Mouse (Mus musculus): ENCODE data around the gene Rhot2. TPM values are rescaled to one million over a fixed set of nuclear protein-coding genes. Genes with fewer than 3 reads are reported as not detected.

The Rhot2 gene
- total and polyA plus RNA-seq, 3 experiments: 17.7 to 142 (median 31.2) TPM

DNA sequence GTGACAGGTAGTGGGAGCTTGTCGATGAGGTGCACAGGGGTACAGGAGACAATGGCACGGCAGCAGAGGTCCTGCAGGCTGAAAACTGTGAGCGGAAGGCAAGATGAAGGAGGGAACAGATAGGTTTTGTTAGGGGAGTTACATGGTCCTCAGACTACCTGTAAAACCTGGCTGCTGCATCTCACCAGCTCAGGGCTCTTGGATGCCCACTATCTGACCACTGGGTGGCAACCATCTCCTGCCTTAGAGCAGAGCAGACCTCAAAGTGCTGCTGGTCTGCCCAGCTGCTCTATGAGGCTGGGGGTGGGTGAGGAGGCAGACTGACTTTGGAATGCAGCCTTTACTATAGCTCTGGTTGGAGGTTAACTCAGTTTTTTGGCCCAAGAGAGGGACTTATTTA, 39.2 kb upstream of the Rhot2 start:
- Histone ChIP-seq H3K9me3 (replicated peaks) (no peaks in the 10 kb centered on the region), H3K4me3 (ENCODE audit: low read depth, low read length) (no peak overlapping the region), H3K4me1 (ENCODE audit: insufficient read depth, low read depth, low read length) (peaks cover 12% of the 10 kb centered on the region), H3K36me3 (replicated peaks) (peaks cover 99% of the 10 kb centered on the region), H3K27me3 (ENCODE audit: insufficient read depth, low read length) (no peaks in the 10 kb centered on the region)
- no peak for ATAC-seq (ENCODE audit: extremely low read depth, insufficient number of reproducible peaks, low FRiP score, poor library complexity, severe bottlenecking)
- TF ChIP-seq TAL1 (conservative IDR thresholded peaks at IDR 0.05; ENCODE audit: low read depth, low read length) (no peak), CTCF (IDR thresholded peaks at IDR 0.05; ENCODE audit: low read depth, low read length) (no peak), GATA2 (IDR thresholded peaks at IDR 0.05; ENCODE audit: borderline replicate concordance, low read depth, low read length) (no peak)
- DNase-seq (ENCODE audit: low spot score): no peak

DNA sequence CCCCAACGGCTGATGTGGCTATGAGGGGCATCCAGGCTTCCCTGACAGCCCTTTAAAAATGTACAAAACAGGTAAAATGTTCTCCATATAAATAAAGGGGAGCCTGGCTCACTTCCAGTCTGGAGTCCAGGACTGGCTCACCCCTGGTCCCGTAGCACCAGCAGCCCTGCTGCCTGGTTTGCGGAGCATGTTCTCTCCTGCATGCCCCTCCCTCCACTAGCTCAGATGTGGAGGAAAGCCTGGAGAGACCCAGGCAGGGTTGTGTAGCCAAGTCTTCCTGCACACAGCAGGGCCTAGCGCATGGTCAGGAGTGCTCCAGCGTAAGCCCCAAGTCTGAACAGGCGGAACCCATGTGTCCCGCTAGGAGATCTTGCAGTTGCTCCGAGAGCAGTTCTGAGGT, 38.6 kb upstream of the Rhot2 start:
- peaks cover 99% of the 10 kb centered on the region for H3K36me3 ChIP-seq (replicated peaks)
- no peak for DNase-seq (ENCODE audit: low spot score)
- ATAC-seq (ENCODE audit: extremely low read depth, insufficient number of reproducible peaks, low FRiP score, poor library complexity, severe bottlenecking): no peak
- H3K9me3 ChIP-seq (replicated peaks): no peaks in the 10 kb centered on the region
- no peak overlapping the region for H3K4me3 ChIP-seq (ENCODE audit: low read depth, low read length)
- peaks cover 12% of the 10 kb centered on the region for H3K4me1 ChIP-seq (ENCODE audit: insufficient read depth, low read depth, low read length)
- H3K27me3 ChIP-seq (ENCODE audit: insufficient read depth, low read length): no peaks in the 10 kb centered on the region
- no peak for TF ChIP-seq GATA1 (IDR thresholded peaks at IDR 0.05; ENCODE audit: borderline replicate concordance, low read length)
- TF ChIP-seq POLR2AphosphoS5 (IDR thresholded peaks at IDR 0.05; ENCODE audit: insufficient replicate concordance, low read depth, low read length): no peak
- TF ChIP-seq CTCF (IDR thresholded peaks at IDR 0.05; ENCODE audit: low read depth, low read length): no peak
- no peak for TF ChIP-seq GATA2 (IDR thresholded peaks at IDR 0.05; ENCODE audit: borderline replicate concordance, low read depth, low read length)
- TF ChIP-seq TAL1 (conservative IDR thresholded peaks at IDR 0.05; ENCODE audit: low read depth, low read length): no peak

DNA sequence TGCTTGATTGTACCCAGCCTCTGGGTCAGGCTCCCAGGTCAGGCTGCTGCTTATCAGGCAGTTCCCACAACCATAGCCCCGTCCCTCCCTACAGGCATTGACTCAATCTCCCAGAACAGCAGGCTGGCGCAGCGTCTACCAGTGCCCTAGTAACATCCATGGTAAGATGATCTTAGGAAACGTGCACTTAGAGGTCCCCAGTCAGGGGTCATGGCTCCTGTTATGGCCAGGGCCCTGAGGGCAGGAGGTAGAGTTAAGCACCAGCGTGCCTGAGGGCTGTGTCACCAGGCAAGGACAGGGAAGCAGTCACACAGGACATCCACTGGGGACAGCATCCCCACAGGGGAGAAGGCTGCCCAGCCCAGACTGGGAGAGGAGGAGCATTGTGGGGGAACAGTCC, 37.7 kb upstream of the Rhot2 start:
- TF ChIP-seq GATA2 (IDR thresholded peaks at IDR 0.05; ENCODE audit: borderline replicate concordance, low read depth, low read length) (no peak), GATA1 (IDR thresholded peaks at IDR 0.05; ENCODE audit: borderline replicate concordance, low read length) (no peak), TAL1 (conservative IDR thresholded peaks at IDR 0.05; ENCODE audit: low read depth, low read length) (no peak), CTCF (IDR thresholded peaks at IDR 0.05; ENCODE audit: low read depth, low read length) (no peak), POLR2AphosphoS5 (IDR thresholded peaks at IDR 0.05; ENCODE audit: insufficient replicate concordance, low read depth, low read length) (no peak)
- no peak for ATAC-seq (ENCODE audit: extremely low read depth, insufficient number of reproducible peaks, low FRiP score, poor library complexity, severe bottlenecking)
- Histone ChIP-seq H3K4me1 (ENCODE audit: insufficient read depth, low read depth, low read length) (peaks cover 7% of the 10 kb centered on the region), H3K27me3 (ENCODE audit: insufficient read depth, low read length) (no peaks in the 10 kb centered on the region), H3K4me3 (ENCODE audit: low read depth, low read length) (no peak overlapping the region), H3K9me3 (replicated peaks) (no peaks in the 10 kb centered on the region), H3K36me3 (replicated peaks) (peaks cover 98% of the 10 kb centered on the region)
- DNase-seq (ENCODE audit: low spot score): no peak

DNA sequence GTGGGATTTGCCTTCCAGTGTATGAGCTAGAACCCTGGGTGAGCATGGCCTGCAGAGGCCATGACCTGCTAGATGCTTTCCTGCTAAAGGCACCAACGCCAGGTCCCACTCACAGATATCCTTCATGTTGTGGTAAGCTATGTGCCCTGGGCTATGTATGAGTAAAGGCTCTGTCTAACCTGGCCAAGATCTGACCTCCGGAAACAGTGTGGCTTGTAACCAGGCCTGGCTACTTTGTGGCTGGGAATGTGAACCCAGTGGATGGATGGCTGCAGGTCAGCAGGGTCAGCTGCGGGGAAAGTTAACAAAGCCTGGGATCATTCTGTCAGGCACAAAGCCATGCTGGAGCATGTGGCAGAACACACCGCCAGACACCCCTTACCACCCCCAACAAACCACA, 37.0 kb upstream of the Rhot2 start:
- DNase-seq (ENCODE audit: low spot score) (no peak), ATAC-seq (ENCODE audit: extremely low read depth, insufficient number of reproducible peaks, low FRiP score, poor library complexity, severe bottlenecking) (no peak)
- Histone ChIP-seq H3K4me1 (ENCODE audit: insufficient read depth, low read depth, low read length) (peaks cover 11% of the 10 kb centered on the region), H3K9me3 (replicated peaks) (no peaks in the 10 kb centered on the region), H3K4me3 (ENCODE audit: low read depth, low read length) (no peak overlapping the region), H3K36me3 (replicated peaks) (peaks cover 98% of the 10 kb centered on the region), H3K27me3 (ENCODE audit: insufficient read depth, low read length) (no peaks in the 10 kb centered on the region)
- TF ChIP-seq GATA2 (IDR thresholded peaks at IDR 0.05; ENCODE audit: borderline replicate concordance, low read depth, low read length) (no peak), GATA1 (IDR thresholded peaks at IDR 0.05; ENCODE audit: borderline replicate concordance, low read length) (no peak), POLR2AphosphoS5 (IDR thresholded peaks at IDR 0.05; ENCODE audit: insufficient replicate concordance, low read depth, low read length) (no peak), CTCF (IDR thresholded peaks at IDR 0.05; ENCODE audit: low read depth, low read length) (no peak), TAL1 (conservative IDR thresholded peaks at IDR 0.05; ENCODE audit: low read depth, low read length) (no peak)

DNA sequence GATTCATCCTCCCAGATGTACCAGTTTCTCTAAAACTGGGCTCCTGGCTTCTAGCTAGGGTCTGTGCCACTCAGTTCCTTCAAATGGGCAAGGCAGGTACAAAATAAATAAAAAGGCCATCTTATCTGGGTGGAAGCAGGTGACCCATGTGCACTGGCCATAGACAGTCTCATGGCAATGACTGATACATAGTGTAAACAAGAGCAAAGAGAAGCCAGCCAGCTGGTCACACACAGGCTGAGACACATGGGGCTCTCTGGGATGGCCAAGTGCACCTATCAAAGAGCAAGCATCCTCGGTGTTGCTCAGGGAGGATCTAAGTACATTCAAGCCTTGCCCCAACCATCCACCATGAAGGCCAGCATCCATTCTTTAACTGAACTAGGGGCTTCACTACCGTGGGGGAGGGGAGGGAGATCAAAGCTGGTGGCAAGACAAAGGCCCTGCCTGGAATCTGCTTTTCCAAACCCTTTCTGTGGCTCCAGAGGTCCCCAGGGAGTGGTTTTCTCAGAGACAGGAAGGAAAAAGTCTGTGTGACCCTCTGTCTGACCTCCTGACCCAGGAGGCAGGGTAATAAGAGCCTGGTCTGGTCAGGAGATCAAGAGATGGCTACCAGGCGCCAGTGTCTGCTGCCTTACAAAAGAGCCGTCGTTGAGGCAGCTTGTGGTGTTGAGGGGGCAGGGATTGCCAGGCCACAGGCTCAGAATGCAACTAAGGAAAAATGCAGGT, 36.4 kb upstream of the Rhot2 start:
- no peak for ATAC-seq (ENCODE audit: extremely low read depth, insufficient number of reproducible peaks, low FRiP score, poor library complexity, severe bottlenecking)
- Histone ChIP-seq H3K4me3 (ENCODE audit: low read depth, low read length) (no peak overlapping the region), H3K9me3 (replicated peaks) (no peaks in the 10 kb centered on the region), H3K4me1 (ENCODE audit: insufficient read depth, low read depth, low read length) (peaks cover 16% of the 10 kb centered on the region), H3K36me3 (replicated peaks) (peaks cover 96% of the 10 kb centered on the region), H3K27me3 (ENCODE audit: insufficient read depth, low read length) (no peaks in the 10 kb centered on the region)
- TF ChIP-seq GATA1 (IDR thresholded peaks at IDR 0.05; ENCODE audit: borderline replicate concordance, low read length) (no peak), TAL1 (conservative IDR thresholded peaks at IDR 0.05; ENCODE audit: low read depth, low read length) (no peak), CTCF (IDR thresholded peaks at IDR 0.05; ENCODE audit: low read depth, low read length) (no peak), POLR2AphosphoS5 (IDR thresholded peaks at IDR 0.05; ENCODE audit: insufficient replicate concordance, low read depth, low read length) (no peak), GATA2 (IDR thresholded peaks at IDR 0.05; ENCODE audit: borderline replicate concordance, low read depth, low read length) (no peak)
- DNase-seq (ENCODE audit: low spot score): no peak

DNA sequence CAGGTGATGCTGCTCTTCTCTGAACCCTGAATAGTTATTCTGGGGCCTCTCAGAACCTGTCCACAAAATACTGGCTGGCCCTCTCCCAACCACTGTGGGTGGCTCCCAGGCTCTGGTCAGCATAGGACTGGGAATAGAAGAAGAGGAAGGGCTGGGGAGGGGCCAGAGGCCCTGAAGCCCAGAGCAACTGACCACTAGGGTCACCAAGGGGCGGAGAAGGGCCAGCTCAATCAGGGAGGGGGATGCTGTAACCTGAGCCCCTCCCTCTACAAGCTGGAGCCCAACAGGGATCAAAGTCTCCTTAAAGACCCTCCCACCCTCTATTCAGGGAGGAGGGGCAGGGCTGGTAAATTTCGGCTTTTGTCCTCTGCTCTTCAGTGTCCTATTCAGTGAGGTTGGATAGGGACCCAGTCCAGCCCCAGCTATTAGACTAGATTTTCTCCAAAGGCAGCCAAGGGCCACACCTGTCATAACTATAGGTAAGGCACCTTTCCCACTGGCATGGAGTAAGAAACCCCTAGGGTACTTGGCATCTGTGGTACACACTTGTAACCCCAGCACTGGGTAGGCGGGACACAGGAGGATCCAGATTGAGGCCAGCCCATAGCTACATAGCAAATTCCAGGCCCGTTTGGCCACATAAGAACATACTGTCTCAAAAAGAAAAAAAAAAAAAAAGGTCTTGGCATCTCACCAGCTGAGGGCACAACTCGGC, 35.7 kb upstream of the Rhot2 start, which contains the start of gene Wfikkn1:
Wfikkn1 (minus strand) TSS at position 663 of the 715 bp plus-strand sequence.
- ATAC-seq (ENCODE audit: extremely low read depth, insufficient number of reproducible peaks, low FRiP score, poor library complexity, severe bottlenecking) (no peak), DNase-seq (ENCODE audit: low spot score) (no peak)
- TF ChIP-seq TAL1 (conservative IDR thresholded peaks at IDR 0.05; ENCODE audit: low read depth, low read length): no peak
- no peak for TF ChIP-seq CTCF (IDR thresholded peaks at IDR 0.05; ENCODE audit: low read depth, low read length)
- no peak for TF ChIP-seq GATA1 (IDR thresholded peaks at IDR 0.05; ENCODE audit: borderline replicate concordance, low read length)
- no peak for TF ChIP-seq POLR2AphosphoS5 (IDR thresholded peaks at IDR 0.05; ENCODE audit: insufficient replicate concordance, low read depth, low read length)
- no peak for TF ChIP-seq GATA2 (IDR thresholded peaks at IDR 0.05; ENCODE audit: borderline replicate concordance, low read depth, low read length)
- peaks cover 19% of the 10 kb centered on the region for H3K4me1 ChIP-seq (ENCODE audit: insufficient read depth, low read depth, low read length)
- peaks cover 89% of the 10 kb centered on the region for H3K36me3 ChIP-seq (replicated peaks)
- H3K4me3 ChIP-seq (ENCODE audit: low read depth, low read length): no peak within 1 kb of the TSS
- no peaks in the 10 kb centered on the region for H3K9me3 ChIP-seq (replicated peaks)
- H3K27me3 ChIP-seq (ENCODE audit: insufficient read depth, low read length): no peaks in the 10 kb centered on the region
